Mouse (Mus musculus): ENCODE data around the gene Nxn. TPM values are rescaled to one million over a fixed set of nuclear protein-coding genes. Genes with fewer than 3 reads are reported as not detected.

The Nxn gene
- total and polyA plus RNA-seq, 3 experiments = 52.8 to 54.3 (median 53.0) TPM

GRCm38 (mm10) chr11:76429556-76429955 is 30.6 kb upstream of the Nxn start:
- H3K4me3 ChIP-seq (ENCODE audit: control insufficient read depth in 1 of 2, insufficient read depth in 1 of 2, low read depth in 2 of 2, low read length in 2 of 2) = no peak overlapping the region

GRCm38 (mm10) chr11:76429046-76429445 is 30.1 kb upstream of the Nxn start:
- Histone ChIP-seq H3K27me3 (ENCODE audit: control insufficient read depth in 1 of 2, insufficient read depth in 2 of 2, low read length in 2 of 2) (no peaks in the 10 kb centered on the region), H3K79me2 (ENCODE audit: control insufficient read depth, insufficient read depth, low read length, poor library complexity) (no peaks in the 10 kb centered on the region), H3K4me3 (ENCODE audit: control insufficient read depth in 1 of 2, insufficient read depth in 1 of 2, low read depth in 2 of 2, low read length in 2 of 2) (no peak overlapping the region), H3K27ac (ENCODE audit: control insufficient read depth, low read depth, low read length) (no peak overlapping the region), H3K9me3 (replicated peaks; ENCODE audit: insufficient read depth, low read length) (no peaks in the 10 kb centered on the region), H3K36me3 (ENCODE audit: control insufficient read depth in 1 of 2, insufficient read depth in 2 of 2, low read length in 2 of 2) (no peaks in the 10 kb centered on the region), H3K9ac (ENCODE audit: control insufficient read depth, low read depth, low read length, poor library complexity, severe bottlenecking) (no peak overlapping the region), H3K4me1 (ENCODE audit: control insufficient read depth in 1 of 2, insufficient read depth in 2 of 2, low read length in 2 of 2) (no peaks in the 10 kb centered on the region)
- peak; percentile 19; the same call in 1 of the 2 replicates for TF ChIP-seq RAD21 (IDR thresholded peaks at IDR 0.05; ENCODE audit: low read depth, low read length)
- no peak for TF ChIP-seq ZNF384 (IDR thresholded peaks at IDR 0.05; ENCODE audit: low read depth, low read length)
- TF ChIP-seq ELF1 (IDR thresholded peaks at IDR 0.05; ENCODE audit: low read depth, low read length) = no peak
- TF ChIP-seq CTCF (IDR thresholded peaks at IDR 0.05 in 2 of 3, conservative IDR thresholded peaks at IDR 0.05 in 1 of 3; ENCODE audit: control insufficient read depth in 1 of 3, insufficient read depth in 1 of 3, low read depth in 2 of 3, low read length in 3 of 3, poor library complexity in 1 of 3, severe bottlenecking in 1 of 3) = peak in 2 of 3 experiments; percentile 45 to 52; a peak in 4 of 6 replicates
- peak; percentile 33 for TF ChIP-seq SMC3 (IDR thresholded peaks at IDR 0.05; ENCODE audit: low read depth, low read length)
- TF ChIP-seq ZC3H11A (IDR thresholded peaks at IDR 0.05; ENCODE audit: low read depth, low read length) = 0 out of 2 replicates have a peak, but pooled peaks have one; percentile 4
- DNase-seq (ENCODE audit: low read depth, low spot score) = peak; percentile 29

More at GRCm38 (mm10) chr11:76429556-76429955, 30.6 kb upstream of the Nxn start:
- Histone ChIP-seq H3K9ac (ENCODE audit: control insufficient read depth, low read depth, low read length, poor library complexity, severe bottlenecking) (no peak overlapping the region), H3K4me1 (ENCODE audit: control insufficient read depth in 1 of 2, insufficient read depth in 2 of 2, low read length in 2 of 2) (no peaks in the 10 kb centered on the region), H3K9me3 (replicated peaks; ENCODE audit: insufficient read depth, low read length) (no peaks in the 10 kb centered on the region), H3K27ac (ENCODE audit: control insufficient read depth, low read depth, low read length) (no peak overlapping the region), H3K79me2 (ENCODE audit: control insufficient read depth, insufficient read depth, low read length, poor library complexity) (no peaks in the 10 kb centered on the region), H3K27me3 (ENCODE audit: control insufficient read depth in 1 of 2, insufficient read depth in 2 of 2, low read length in 2 of 2) (no peaks in the 10 kb centered on the region), H3K36me3 (ENCODE audit: control insufficient read depth in 1 of 2, insufficient read depth in 2 of 2, low read length in 2 of 2) (no peaks in the 10 kb centered on the region)
- TF ChIP-seq KAT2A (conservative IDR thresholded peaks at IDR 0.05; ENCODE audit: low read depth, low read length) (no peak), MYB (IDR thresholded peaks at IDR 0.05; ENCODE audit: low read depth, low read length) (no peak), CTCF (IDR thresholded peaks at IDR 0.05 in 2 of 3, conservative IDR thresholded peaks at IDR 0.05 in 1 of 3; ENCODE audit: control insufficient read depth in 1 of 3, insufficient read depth in 1 of 3, low read depth in 2 of 3, low read length in 3 of 3, poor library complexity in 1 of 3, severe bottlenecking in 1 of 3) (no peak), NRF1 (IDR thresholded peaks at IDR 0.05; ENCODE audit: insufficient read depth, low read depth, low read length, poor library complexity, severe bottlenecking) (no peak), POLR2A (IDR thresholded peaks at IDR 0.05; ENCODE audit: control insufficient read depth in 1 of 2, insufficient read depth in 1 of 2, low read depth in 1 of 2, low read length in 2 of 2, poor library complexity in 1 of 2) (no peak), MAX (IDR thresholded peaks at IDR 0.05; ENCODE audit: low read length) (no peak), BHLHE40 (IDR thresholded peaks at IDR 0.05; ENCODE audit: borderline replicate concordance, low read depth, low read length) (no peak), GABPA (IDR thresholded peaks at IDR 0.05; ENCODE audit: low read depth, low read length) (no peak), NELFE (IDR thresholded peaks at IDR 0.05; ENCODE audit: low read depth, low read length) (no peak), ZKSCAN1 (IDR thresholded peaks at IDR 0.05; ENCODE audit: low read depth, low read length) (no peak), GATA1 (IDR thresholded peaks at IDR 0.05; ENCODE audit: low read depth, low read length) (no peak), POLR2AphosphoS5 (IDR thresholded peaks at IDR 0.05; ENCODE audit: borderline replicate concordance, low read depth, low read length) (no peak), ETS1 (IDR thresholded peaks at IDR 0.05; ENCODE audit: low read depth, low read length) (no peak), HCFC1 (IDR thresholded peaks at IDR 0.05; ENCODE audit: low read depth, low read length) (no peak), POLR2AphosphoS2 (IDR thresholded peaks at IDR 0.05; ENCODE audit: low read length) (no peak)
- no peak for DNase-seq (ENCODE audit: low read depth, low spot score)
